Mouse (Mus musculus): ENCODE data around the gene Pxdn. TPM values are rescaled to one million over a fixed set of nuclear protein-coding genes. Genes with fewer than 3 reads are reported as not detected.

Pxdn gene
- total and polyA plus RNA-seq, 3 experiments, result 0.04 to 0.21 (median 0.14) TPM

- Histone ChIP-seq H3K4me1 (ENCODE audit: control insufficient read depth in 1 of 2, insufficient read depth in 2 of 2) (peaks cover 0 to 30% of the 10 kb centered on the region in 2 experiments; a peak in 3 of 4 replicates), H3K9me3 (replicated peaks; ENCODE audit: low read length) (no peaks in the 10 kb centered on the region), H3K79me2 (replicated peaks; ENCODE audit: control insufficient read depth, extremely low read depth, insufficient read depth, poor library complexity, severe bottlenecking) (no peaks in the 10 kb centered on the region), H3K27me3 (replicated peaks) (no peaks in the 10 kb centered on the region), H3K4me3 (replicated peaks in 1 of 3; ENCODE audit: low read depth in 2 of 3, low read length in 2 of 3, poor library complexity in 1 of 3) (no peak overlapping the region), H3K9ac (ENCODE audit: insufficient read depth, low read depth) (no peak overlapping the region), H3K27ac (ENCODE audit: insufficient read depth, low read depth) (no peak overlapping the region), H3K4me2 (ENCODE audit: insufficient read depth, low read depth, poor library complexity, severe bottlenecking) (no peak overlapping the region), H3K36me3 (replicated peaks in 1 of 2; ENCODE audit: control insufficient read depth in 1 of 2, insufficient read depth in 1 of 2, low read length in 1 of 2) (no peaks in the 10 kb centered on the region)
- peak; percentile 54 for DNase-seq (ENCODE audit: extremely low read depth)
- in situ Hi-C loops (cut with MboI; ENCODE audit: low pct_ligation_motif_present, low pct_unique_long_range_greater_than_20kb, low sequenced_read_pairs) (no loop called here), dilution Hi-C loops (cut with MboI; ENCODE audit: extremely low pct_ligation_motif_present, extremely low pct_unique_long_range_greater_than_20kb, low sequenced_read_pairs) (no loop called here)
- TF ChIP-seq RAD21 (IDR thresholded peaks at IDR 0.05; ENCODE audit: low read depth, low read length) (peak; percentile 50), KAT2A (IDR thresholded peaks at IDR 0.05; ENCODE audit: insufficient replicate concordance, low read length) (no peak), POLR2AphosphoS2 (IDR thresholded peaks at IDR 0.05; ENCODE audit: low read depth, low read length) (no peak), SMC3 (IDR thresholded peaks at IDR 0.05; ENCODE audit: low read depth, low read length) (peak; percentile 55), ZC3H11A (IDR thresholded peaks at IDR 0.05; ENCODE audit: low read depth, low read length) (0 out of 2 replicates have a peak, but pooled peaks have one; percentile 12), CTCF (conservative IDR thresholded peaks at IDR 0.05 in 1 of 2, IDR thresholded peaks at IDR 0.05 in 1 of 2; ENCODE audit: low read depth in 2 of 2, low read length in 2 of 2) (peak in 1 of 2 experiments; percentile 91; a peak in 2 of 4 replicates)
Measured at GRCm38 (mm10) chr12:30040150-30040549, 102.7 kb downstream of the Pxdn start.

GRCm38 (mm10) chr12:30048848-30049247 is 111.4 kb downstream of the Pxdn start:
- H3K27ac ChIP-seq (ENCODE audit: insufficient read depth, low read depth), result no peak overlapping the region
- TF ChIP-seq NRF1 (IDR thresholded peaks at IDR 0.05; ENCODE audit: low read depth, low read length) (no peak), JUND (conservative IDR thresholded peaks at IDR 0.05; ENCODE audit: low read depth, low read length) (no peak)
- dilution Hi-C loops (cut with MboI; ENCODE audit: extremely low pct_ligation_motif_present, extremely low pct_unique_long_range_greater_than_20kb, low sequenced_read_pairs), result no loop called here

GRCm38 (mm10) chr12:30049818-30050217 is 112.4 kb downstream of the Pxdn start:
- no peak overlapping the region for H3K9ac ChIP-seq (ENCODE audit: insufficient read depth, low read depth)
- no peaks in the 10 kb centered on the region for H3K36me3 ChIP-seq (replicated peaks in 1 of 2; ENCODE audit: control insufficient read depth in 1 of 2, insufficient read depth in 1 of 2, low read length in 1 of 2)
- no peak overlapping the region for H3K4me2 ChIP-seq (ENCODE audit: insufficient read depth, low read depth, poor library complexity, severe bottlenecking)
- H3K79me2 ChIP-seq (replicated peaks; ENCODE audit: control insufficient read depth, extremely low read depth, insufficient read depth, poor library complexity, severe bottlenecking), result no peaks in the 10 kb centered on the region
- in situ Hi-C loops (cut with MboI; ENCODE audit: low pct_ligation_motif_present, low pct_unique_long_range_greater_than_20kb, low sequenced_read_pairs) (no loop called here), dilution Hi-C loops (cut with MboI; ENCODE audit: extremely low pct_ligation_motif_present, extremely low pct_unique_long_range_greater_than_20kb, low sequenced_read_pairs) (no loop called here)
- TF ChIP-seq NRF1 (IDR thresholded peaks at IDR 0.05; ENCODE audit: low read depth, low read length) (no peak), CHD1 (IDR thresholded peaks at IDR 0.05; ENCODE audit: low read depth, low read length) (no peak), KAT2A (IDR thresholded peaks at IDR 0.05; ENCODE audit: insufficient replicate concordance, low read length) (no peak), BHLHE40 (IDR thresholded peaks at IDR 0.05; ENCODE audit: low read depth, low read length) (no peak), TCF12 (IDR thresholded peaks at IDR 0.05; ENCODE audit: low read depth, low read length) (no peak), ZMIZ1 (IDR thresholded peaks at IDR 0.05; ENCODE audit: low read depth, low read length) (no peak), JUN (IDR thresholded peaks at IDR 0.05; ENCODE audit: insufficient read depth, low read depth, low read length) (no peak), SMC3 (IDR thresholded peaks at IDR 0.05; ENCODE audit: low read depth, low read length) (no peak), HCFC1 (IDR thresholded peaks at IDR 0.05; ENCODE audit: low read depth, low read length) (no peak), RCOR1 (conservative IDR thresholded peaks at IDR 0.05; ENCODE audit: low read depth, low read length) (no peak), POLR2A (IDR thresholded peaks at IDR 0.05; ENCODE audit: low read depth, low read length) (no peak), UBTF (IDR thresholded peaks at IDR 0.05; ENCODE audit: low read depth, low read length) (no peak), ELF1 (IDR thresholded peaks at IDR 0.05; ENCODE audit: low read depth, low read length) (no peak), ZC3H11A (IDR thresholded peaks at IDR 0.05; ENCODE audit: low read depth, low read length) (no peak), EP300 (IDR thresholded peaks at IDR 0.05; ENCODE audit: low read length) (no peak), ZKSCAN1 (IDR thresholded peaks at IDR 0.05; ENCODE audit: borderline replicate concordance, low read depth, low read length) (no peak), GABPA (IDR thresholded peaks at IDR 0.05; ENCODE audit: insufficient replicate concordance, low read depth, low read length) (no peak)
- peaks cover 0 to 12% of the 10 kb centered on the region in 2 experiments; a peak in 3 of 4 replicates for H3K4me1 ChIP-seq (ENCODE audit: control insufficient read depth in 1 of 2, insufficient read depth in 2 of 2)
- DNase-seq (ENCODE audit: extremely low read depth), result no peak
- no peaks in the 10 kb centered on the region for H3K27me3 ChIP-seq (replicated peaks)
- no peak overlapping the region for H3K4me3 ChIP-seq (replicated peaks in 1 of 3; ENCODE audit: low read depth in 2 of 3, low read length in 2 of 3, poor library complexity in 1 of 3)
- no peaks in the 10 kb centered on the region for H3K9me3 ChIP-seq (replicated peaks; ENCODE audit: low read length)
- no peak overlapping the region for H3K27ac ChIP-seq (ENCODE audit: insufficient read depth, low read depth)

More at GRCm38 (mm10) chr12:30048848-30049247, 111.4 kb downstream of the Pxdn start:
- H3K79me2 ChIP-seq (replicated peaks; ENCODE audit: control insufficient read depth, extremely low read depth, insufficient read depth, poor library complexity, severe bottlenecking), result no peaks in the 10 kb centered on the region
- no peaks in the 10 kb centered on the region for H3K36me3 ChIP-seq (replicated peaks in 1 of 2; ENCODE audit: control insufficient read depth in 1 of 2, insufficient read depth in 1 of 2, low read length in 1 of 2)
- DNase-seq (ENCODE audit: extremely low read depth), result no peak
- in situ Hi-C loops (cut with MboI; ENCODE audit: low pct_ligation_motif_present, low pct_unique_long_range_greater_than_20kb, low sequenced_read_pairs), result no loop called here
- H3K9ac ChIP-seq (ENCODE audit: insufficient read depth, low read depth), result no peak overlapping the region
- H3K4me1 ChIP-seq (ENCODE audit: control insufficient read depth in 1 of 2, insufficient read depth in 2 of 2), result peaks cover 0 to 19% of the 10 kb centered on the region in 2 experiments; a peak in 3 of 4 replicates
- no peak overlapping the region for H3K4me3 ChIP-seq (replicated peaks in 1 of 3; ENCODE audit: low read depth in 2 of 3, low read length in 2 of 3, poor library complexity in 1 of 3)
- H3K9me3 ChIP-seq (replicated peaks; ENCODE audit: low read length), result no peaks in the 10 kb centered on the region
- H3K4me2 ChIP-seq (ENCODE audit: insufficient read depth, low read depth, poor library complexity, severe bottlenecking), result no peak overlapping the region
- no peaks in the 10 kb centered on the region for H3K27me3 ChIP-seq (replicated peaks)

All from CH12.LX (cell line).